Mouse (Mus musculus): Measurements from ENCODE around the gene Prune1.

The Prune1 gene

GRCm38 (mm10) chr3:95239022-95239421 lies 42.9 kb downstream of the Prune1 start:
- no peak for DNase-seq (ENCODE audit: low read depth, low spot score)

DNA sequence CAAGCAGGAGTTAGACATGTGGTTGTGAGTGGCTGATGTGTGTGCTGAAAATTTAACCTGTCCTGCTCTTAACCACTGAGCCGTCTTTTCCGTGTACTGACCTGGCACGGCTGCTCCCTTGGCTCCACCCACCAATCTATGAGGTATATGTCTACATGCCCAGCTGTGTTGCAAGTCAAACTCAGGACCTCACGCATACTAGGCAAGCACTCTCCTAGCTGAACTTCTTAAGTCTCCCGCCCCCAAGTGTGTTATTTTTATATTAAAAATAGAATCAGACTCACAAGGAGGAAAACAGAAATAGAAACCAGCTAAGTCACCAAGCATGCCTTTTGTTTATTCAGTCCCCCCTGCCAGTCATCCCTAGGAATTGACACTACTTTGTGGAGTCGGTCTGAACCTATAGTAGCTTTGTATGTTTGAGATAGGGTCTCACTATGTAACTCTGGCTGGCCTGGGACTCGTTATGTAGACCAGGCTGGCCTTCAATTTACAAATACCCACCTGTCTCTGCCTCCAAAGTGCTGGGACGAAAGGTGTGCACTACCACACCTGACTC lies 44.3 kb downstream of the Prune1 start:
- DNase-seq (ENCODE audit: low read depth, low spot score), result no peak

DNA sequence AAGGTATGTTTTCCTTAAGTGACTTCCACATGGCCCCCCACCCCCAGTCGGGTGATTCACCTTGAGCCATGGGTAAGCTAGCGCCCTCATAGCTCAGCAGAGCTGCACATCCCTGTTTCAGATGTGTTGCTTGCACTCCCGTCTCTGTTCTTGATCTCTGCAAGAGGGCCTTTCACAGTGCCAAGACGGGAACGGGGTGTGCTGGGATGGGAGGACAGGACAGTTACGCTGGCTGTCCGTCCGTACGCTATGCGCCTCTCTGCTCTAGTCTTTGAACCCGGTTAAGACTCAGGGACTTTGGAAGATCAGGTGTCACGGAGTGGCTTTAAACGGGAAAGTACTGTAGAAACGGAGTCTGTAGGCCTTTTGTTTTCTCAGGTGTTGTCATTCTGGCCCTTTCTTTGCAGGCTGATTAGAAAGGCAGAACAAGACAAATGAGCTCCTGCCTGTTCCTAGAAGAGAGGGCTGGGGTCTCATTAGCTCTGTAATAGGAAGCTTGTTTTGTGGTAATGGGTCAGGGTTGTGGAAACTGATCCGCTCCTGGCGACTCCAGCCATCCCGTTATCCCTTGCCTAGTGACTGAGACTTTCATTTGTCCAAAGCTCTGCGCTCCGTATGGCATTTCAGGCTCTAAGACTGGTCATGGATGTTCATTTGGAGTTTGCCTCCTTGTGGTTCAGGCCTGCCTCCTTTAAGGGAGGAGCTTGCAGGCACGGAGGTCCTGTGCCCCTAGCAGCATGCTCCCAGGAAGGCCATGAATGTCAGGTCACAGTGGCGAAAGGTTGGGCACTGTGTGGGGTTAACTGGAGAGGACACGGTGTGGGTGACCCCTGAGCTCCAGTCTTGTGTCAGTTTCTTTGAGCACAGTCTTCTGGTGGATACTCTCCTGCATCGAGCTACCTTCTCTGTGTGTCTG lies 46.2 kb downstream of the Prune1 start:
- no peak for DNase-seq (ENCODE audit: low read depth, low spot score)

- DNase-seq (ENCODE audit: low read depth, low spot score), result no peak
Measured at GRCm38 (mm10) chr3:95233303-95233980, 48.4 kb downstream of the Prune1 start.

- DNase-seq (ENCODE audit: low read depth, low spot score), result no peak
Measured at GRCm38 (mm10) chr3:95232771-95233170, 49.1 kb downstream of the Prune1 start.

- DNase-seq (ENCODE audit: low read depth, low spot score), result no peak
Measured at GRCm38 (mm10) chr3:95231298-95232221, 50.3 kb downstream of the Prune1 start, which contains the start of gene Mllt11. Gene Mllt11 (minus strand): TSS chr3:95232171.

DNA sequence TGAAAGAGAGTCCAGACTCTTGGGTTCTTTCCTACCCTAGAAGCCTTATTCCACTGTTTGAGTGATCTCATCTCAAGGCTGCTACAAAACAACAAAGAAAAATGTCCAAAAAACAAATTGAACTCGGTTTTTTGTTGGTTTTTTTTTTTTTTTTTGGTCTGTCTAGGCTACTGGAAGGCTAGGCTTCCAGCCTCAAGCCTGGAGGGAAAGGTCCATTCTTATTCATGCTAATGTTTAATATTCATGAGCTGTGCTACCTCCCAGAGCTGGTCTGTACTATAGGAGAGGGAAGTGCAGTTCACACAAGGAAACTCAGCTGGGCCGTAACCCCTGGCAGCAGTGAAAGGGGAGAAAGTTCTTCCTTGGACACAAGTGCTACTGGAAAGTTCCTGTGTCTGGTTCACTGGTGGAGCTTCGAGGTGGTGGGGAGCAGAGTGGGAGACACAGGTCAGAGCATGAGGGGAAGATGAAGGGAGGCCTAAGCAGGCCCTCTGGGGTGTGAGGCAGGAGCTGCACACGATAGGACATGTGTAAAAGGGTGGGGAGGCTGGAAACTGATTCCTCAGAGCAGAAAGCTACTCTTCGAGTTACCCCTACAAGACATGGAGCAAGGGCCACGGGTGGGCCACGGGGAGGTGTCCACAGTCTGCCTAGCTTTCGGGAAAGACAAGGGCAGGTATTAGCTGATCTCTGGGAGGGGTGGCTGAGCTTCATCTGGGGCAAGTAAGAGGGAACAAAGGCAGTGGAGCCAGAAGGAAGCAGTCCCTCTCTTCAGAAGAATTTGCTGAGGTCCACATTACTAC lies 51.2 kb downstream of the Prune1 start:
- DNase-seq (ENCODE audit: low read depth, low spot score), result no peak

GRCm38 (mm10) chr3:95229781-95230494 lies 51.9 kb downstream of the Prune1 start:
- no peak for DNase-seq (ENCODE audit: low read depth, low spot score)

DNA sequence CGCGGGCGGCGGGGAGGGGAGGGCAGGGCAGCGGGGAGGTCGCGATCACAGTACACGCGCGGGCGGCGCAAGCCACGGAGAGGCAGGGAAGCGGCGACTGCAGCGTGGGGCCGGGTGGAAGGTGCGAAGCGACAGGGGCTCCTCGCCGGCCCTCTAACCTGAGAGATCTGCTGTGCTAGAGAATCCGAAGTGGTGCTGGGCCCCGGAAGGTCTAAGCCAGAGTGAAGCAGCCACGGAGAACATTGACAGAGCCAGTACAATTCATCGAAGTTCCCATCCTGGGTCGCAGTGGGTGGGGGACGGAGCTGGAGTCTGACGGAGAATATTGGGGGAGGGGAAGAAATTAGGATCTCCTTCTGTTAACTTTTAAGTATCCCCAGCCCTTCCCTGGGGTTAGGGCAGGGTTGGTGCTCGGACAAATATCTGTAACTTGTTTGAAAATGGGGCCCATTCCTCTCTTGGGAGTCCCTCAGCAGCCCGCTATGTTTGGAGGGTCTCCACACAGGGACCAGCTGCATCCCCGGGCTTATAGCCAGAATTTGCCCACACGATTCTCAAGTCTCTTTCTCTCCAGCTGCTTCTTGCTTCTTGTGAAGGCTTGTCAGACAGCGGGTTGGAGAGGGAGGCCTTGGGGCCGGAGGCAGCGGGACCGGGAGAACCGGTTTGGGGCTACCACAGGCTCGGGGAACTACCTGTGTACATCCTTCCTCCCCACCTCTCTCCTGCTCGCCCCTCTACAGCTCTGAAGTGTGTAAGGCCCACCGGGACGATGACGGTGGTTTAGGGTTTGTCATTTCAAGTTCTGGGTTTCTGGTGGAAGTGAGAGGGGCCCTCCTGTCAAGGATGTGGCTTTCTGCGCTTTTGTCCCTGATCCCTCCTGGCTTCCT lies 52.7 kb downstream of the Prune1 start:
- DNase-seq (ENCODE audit: low read depth, low spot score), result no peak

- peak; percentile 78 for DNase-seq (ENCODE audit: low read depth, low spot score)
Measured at GRCm38 (mm10) chr3:95228148-95228893, 53.6 kb downstream of the Prune1 start, which contains the start of gene Cdc42se1. Gene Cdc42se1 (plus strand): TSS chr3:95228732.

GRCm38 (mm10) chr3:95227214-95227613 lies 54.7 kb downstream of the Prune1 start:
- no peak for DNase-seq (ENCODE audit: low read depth, low spot score)

DNA sequence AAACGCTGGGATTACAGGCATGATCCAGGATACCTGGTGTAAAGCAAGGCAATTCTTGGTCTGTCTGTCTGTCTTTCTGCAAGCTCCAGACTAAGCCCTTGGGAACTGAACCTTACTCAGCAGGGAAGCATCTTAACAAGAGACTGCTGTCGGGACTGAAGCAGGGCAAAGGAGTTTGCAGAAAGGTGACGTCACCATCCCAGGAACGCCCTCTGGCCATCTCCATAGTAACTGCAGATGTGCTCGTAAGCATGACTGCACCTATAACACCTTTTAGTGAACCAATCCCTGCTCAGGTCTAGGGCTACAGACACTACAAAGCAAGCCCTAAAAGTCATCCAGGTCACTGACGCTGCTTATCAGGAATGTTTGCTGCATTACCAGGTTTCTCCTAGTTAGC lies 57.6 kb downstream of the Prune1 start:
- peak; percentile 73 for DNase-seq (ENCODE audit: low read depth, low spot score)

GRCm38 (mm10) chr3:95223041-95223440 lies 58.8 kb downstream of the Prune1 start:
- DNase-seq (ENCODE audit: low read depth, low spot score), result no peak

DNA sequence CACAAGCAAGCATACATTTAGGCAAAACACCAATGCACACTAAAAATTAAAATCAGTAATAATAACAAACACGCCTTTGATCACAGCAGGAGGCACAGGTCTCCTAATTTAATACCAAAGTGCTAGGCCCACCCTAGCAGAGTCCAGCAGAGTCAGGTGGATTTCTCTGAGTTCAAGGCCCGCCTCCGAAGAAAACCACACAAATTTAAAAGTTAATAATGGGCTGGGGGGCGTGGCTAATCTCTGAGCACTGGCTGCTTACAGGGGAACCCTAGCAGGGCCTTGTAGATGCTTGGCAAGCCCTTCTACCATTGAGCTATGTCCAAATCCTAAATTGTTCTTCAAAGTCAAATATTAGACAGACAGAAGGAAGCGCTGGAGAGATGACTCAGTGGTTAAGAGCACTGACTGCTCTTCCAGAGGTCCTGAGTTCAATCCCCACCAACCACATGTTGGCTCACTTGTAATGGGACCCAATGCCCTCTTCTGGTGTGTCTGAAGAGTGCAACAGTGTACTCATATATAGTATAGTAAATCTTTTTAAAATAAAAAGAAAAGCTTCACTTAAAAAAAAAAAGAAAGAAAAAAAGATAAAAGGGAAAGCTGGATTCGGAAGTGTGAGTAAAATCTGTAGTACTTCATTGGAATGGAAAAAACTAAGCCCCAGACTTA lies 63.3 kb downstream of the Prune1 start:
- DNase-seq (ENCODE audit: low read depth, low spot score), result no peak

DNA sequence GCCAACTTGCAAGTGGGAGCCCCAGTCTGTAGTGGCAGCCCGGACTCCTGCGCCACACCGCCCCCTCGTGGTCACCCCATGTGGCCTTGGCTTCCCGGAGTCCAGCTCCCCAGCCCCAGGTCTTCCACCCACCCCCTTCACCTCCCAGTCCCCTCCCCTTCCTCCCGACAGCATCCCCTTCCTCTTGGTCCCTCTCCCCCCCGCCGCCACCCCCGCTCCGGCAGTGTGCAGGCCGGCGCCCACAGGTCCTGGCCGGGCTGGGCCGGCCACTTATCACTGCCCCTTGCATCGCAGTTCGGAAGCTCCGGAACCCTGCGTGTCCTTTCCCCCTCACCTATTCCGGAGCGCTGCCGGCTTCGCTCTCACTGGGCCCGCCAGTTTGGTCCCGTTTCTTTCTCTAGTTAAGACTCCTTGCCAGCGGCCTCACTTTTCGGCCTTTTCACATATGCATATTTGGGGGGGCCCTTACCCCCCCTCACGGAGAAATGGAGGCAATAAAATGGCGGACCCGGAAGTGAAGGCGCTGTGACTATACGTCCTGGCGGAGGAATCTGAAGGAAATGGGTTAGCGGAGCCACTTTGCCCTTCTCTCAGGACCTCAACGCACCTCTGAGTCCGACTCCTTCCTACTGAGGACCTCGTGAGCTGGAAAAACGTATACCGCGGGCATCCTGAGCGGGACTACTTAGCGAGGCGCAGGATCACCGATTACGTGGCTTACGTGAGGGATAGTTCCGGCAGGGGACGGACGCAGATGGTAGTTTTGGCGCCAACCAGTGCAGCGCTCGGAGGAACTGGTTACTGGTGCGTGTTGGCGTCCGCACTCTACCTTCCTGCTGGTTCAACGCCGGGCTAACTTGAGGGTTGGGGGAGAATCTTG lies 64.4 kb downstream of the Prune1 start, which contains the start of gene Gabpb2:
TSS of gene Gabpb2 (minus strand) at position 662 of the 880 bp plus-strand sequence.
- peak; percentile 96 for DNase-seq (ENCODE audit: low read depth, low spot score)

- no peak for DNase-seq (ENCODE audit: low read depth, low spot score)
Measured at GRCm38 (mm10) chr3:95216655-95217254, 65.1 kb downstream of the Prune1 start.

Measured in forelimb bud, embryonic 11.5 days (tissue).